Mouse (Mus musculus): ENCODE results near the gene Slc16a5. TPM values are rescaled to one million over a fixed set of nuclear protein-coding genes. Genes with fewer than 3 reads are reported as not detected.
"Not testable (repeated sequence)": the region's sequence is repeated elsewhere in the genome, so short reads cannot be mapped to it uniquely, and the experiment has no call there.

Gene Slc16a5
- polyA plus RNA-seq, 1 experiment: 8.0 TPM

DNA sequence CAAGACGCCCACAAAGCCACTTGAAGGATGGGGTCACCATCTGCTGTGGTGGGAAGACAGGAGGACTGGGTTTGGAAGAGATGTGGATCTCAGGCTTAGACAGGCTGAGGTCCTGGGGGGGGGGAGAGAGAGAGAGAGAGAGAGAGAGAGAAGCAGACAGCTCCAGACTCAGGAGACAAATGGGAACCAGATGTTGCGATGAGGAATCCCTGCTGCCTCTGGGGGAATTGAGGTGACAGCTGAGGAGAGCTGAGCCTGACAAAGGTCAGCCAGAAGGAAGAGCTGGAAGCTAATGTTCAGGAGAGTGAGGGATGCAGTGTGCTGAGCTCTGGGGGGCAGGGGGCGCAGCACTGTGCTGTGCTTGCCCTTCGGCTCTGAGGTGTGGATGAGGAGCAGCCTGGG, 4.9 kb downstream of the Slc16a5 start:
- Histone ChIP-seq H3K27me3 (ENCODE audit: control insufficient read depth, insufficient read depth, low read length) (no peaks in the 10 kb centered on the region), H3K4me1 (ENCODE audit: control insufficient read depth, insufficient read depth, insufficient read length) (no peaks in the 10 kb centered on the region; the same call in 1 of the 2 replicates), H3K4me3 (ENCODE audit: extremely low read depth, insufficient read depth, insufficient read length) (no peak overlapping the region), H3K27ac (ENCODE audit: insufficient read depth, low read length) (no peak overlapping the region), H3K36me3 (ENCODE audit: control insufficient read depth, insufficient read depth, low read length) (no peaks in the 10 kb centered on the region)
- WGBS: 82% methylated on average over 4 of the region's 4 CpGs
- no peak for TF ChIP-seq CTCF (IDR thresholded peaks at IDR 0.05; ENCODE audit: extremely low read depth, insufficient read depth, insufficient read length, insufficient replicate concordance)
- no peak for TF ChIP-seq POLR2A (IDR thresholded peaks at IDR 0.05; ENCODE audit: low read depth, low read length)
- no peak for DNase-seq (ENCODE audit: low read depth in 1 of 2, low spot score in 2 of 2)

- no peaks in the 10 kb centered on the region for H3K36me3 ChIP-seq (ENCODE audit: control insufficient read depth, insufficient read depth, low read length)
- H3K27me3 ChIP-seq (ENCODE audit: control insufficient read depth, insufficient read depth, low read length): no peaks in the 10 kb centered on the region
- WGBS: 68% methylated on average over 7 of the region's 7 CpGs
- H3K4me1 ChIP-seq (ENCODE audit: control insufficient read depth, insufficient read depth, insufficient read length): peaks cover 4% of the 10 kb centered on the region; the same call in 1 of the 2 replicates
- no peak overlapping the region for H3K4me3 ChIP-seq (ENCODE audit: extremely low read depth, insufficient read depth, insufficient read length)
- TF ChIP-seq POLR2A (IDR thresholded peaks at IDR 0.05; ENCODE audit: low read depth, low read length): no peak
- no peak for TF ChIP-seq CTCF (IDR thresholded peaks at IDR 0.05; ENCODE audit: extremely low read depth, insufficient read depth, insufficient read length, insufficient replicate concordance)
- no peak overlapping the region for H3K27ac ChIP-seq (ENCODE audit: insufficient read depth, low read length)
- DNase-seq (ENCODE audit: low read depth in 1 of 2, low spot score in 2 of 2): no peak
Measured at GRCm38 (mm10) chr11:115472183-115472582, 9.9 kb downstream of the Slc16a5 start.

- peak; percentile 80 to 89 for DNase-seq (ENCODE audit: low read depth in 1 of 2, low spot score in 2 of 2)
- 20% methylated on average over 15 of the region's 15 CpGs for WGBS
- no peaks in the 10 kb centered on the region for H3K27me3 ChIP-seq (ENCODE audit: control insufficient read depth, insufficient read depth, low read length)
- H3K36me3 ChIP-seq (ENCODE audit: control insufficient read depth, insufficient read depth, low read length): no peaks in the 10 kb centered on the region
- TF ChIP-seq POLR2A (IDR thresholded peaks at IDR 0.05; ENCODE audit: low read depth, low read length): no peak
- TF ChIP-seq CTCF (IDR thresholded peaks at IDR 0.05; ENCODE audit: extremely low read depth, insufficient read depth, insufficient read length, insufficient replicate concordance): peak; percentile 87; the same call in 1 of the 2 replicates
- no peak overlapping the region for H3K27ac ChIP-seq (ENCODE audit: insufficient read depth, low read length)
- H3K4me3 ChIP-seq (ENCODE audit: extremely low read depth, insufficient read depth, insufficient read length): no peak overlapping the region
- H3K4me1 ChIP-seq (ENCODE audit: control insufficient read depth, insufficient read depth, insufficient read length): peaks cover 7% of the 10 kb centered on the region; the same call in 1 of the 2 replicates
Measured at GRCm38 (mm10) chr11:115473626-115474275, 11.5 kb downstream of the Slc16a5 start.

- Histone ChIP-seq H3K36me3 (ENCODE audit: control insufficient read depth, insufficient read depth, low read length) (peaks cover 4% of the 10 kb centered on the region), H3K4me3 (ENCODE audit: extremely low read depth, insufficient read depth, insufficient read length) (peak within 1 kb of the TSS; percentile 87), H3K27ac (ENCODE audit: insufficient read depth, low read length) (peak within 1 kb of the TSS; percentile 88), H3K4me1 (ENCODE audit: control insufficient read depth, insufficient read depth, insufficient read length) (peaks cover 10% of the 10 kb centered on the region; the same call in 1 of the 2 replicates), H3K27me3 (ENCODE audit: control insufficient read depth, insufficient read depth, low read length) (no peaks in the 10 kb centered on the region)
- TF ChIP-seq CTCF (IDR thresholded peaks at IDR 0.05; ENCODE audit: extremely low read depth, insufficient read depth, insufficient read length, insufficient replicate concordance): no peak
- peak; percentile 30 for TF ChIP-seq POLR2A (IDR thresholded peaks at IDR 0.05; ENCODE audit: low read depth, low read length)
- peak; percentile 79 to 91 for DNase-seq (ENCODE audit: low read depth in 1 of 2, low spot score in 2 of 2)
- WGBS: 3% methylated on average over 26 of the region's 26 CpGs
Measured at GRCm38 (mm10) chr11:115475025-115475757, 12.9 kb downstream of the Slc16a5 start, which contains the start of gene Armc7. Armc7 (plus strand) TSS chr11:115475667.

DNA sequence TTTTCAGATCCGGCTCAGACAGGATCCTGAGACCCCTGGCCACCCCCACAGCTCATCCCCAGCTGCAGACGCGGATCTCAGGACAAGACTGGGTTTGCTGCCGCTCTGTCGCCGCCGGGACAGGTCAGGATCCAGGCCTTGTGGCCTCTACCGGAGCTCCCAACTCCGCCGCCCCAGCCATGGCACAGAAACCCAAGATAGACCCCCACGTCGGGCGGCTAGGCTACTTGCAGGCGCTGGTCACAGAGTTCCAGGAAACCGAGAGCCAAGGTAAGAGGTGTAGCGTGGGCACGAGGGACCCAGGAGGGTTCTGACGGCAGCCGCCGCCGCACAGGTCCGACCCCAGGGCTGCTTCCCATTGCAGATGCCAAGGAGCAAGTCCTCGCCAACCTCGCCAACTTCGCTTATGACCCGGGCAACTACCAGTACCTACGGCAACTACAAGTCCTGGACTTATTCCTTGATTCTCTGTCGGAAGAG, 13.5 kb downstream of the Slc16a5 start:
- H3K27me3 ChIP-seq (ENCODE audit: control insufficient read depth, insufficient read depth, low read length): no peaks in the 10 kb centered on the region

GRCm38 (mm10) chr11:115476630-115477029, 14.4 kb downstream of the Slc16a5 start:
- not testable (repeated sequence) for H3K4me1 ChIP-seq (ENCODE audit: control insufficient read depth, insufficient read depth, insufficient read length)
- peak overlapping the region; percentile 76 for H3K27ac ChIP-seq (ENCODE audit: insufficient read depth, low read length)

More for the DNA sequence above, 13.5 kb downstream of the Slc16a5 start:
- H3K4me3 ChIP-seq (ENCODE audit: extremely low read depth, insufficient read depth, insufficient read length): peak overlapping the region; percentile 87
- under 1% methylated on average over 28 of the region's 28 CpGs for WGBS
- peak overlapping the region; percentile 87 for H3K27ac ChIP-seq (ENCODE audit: insufficient read depth, low read length)
- TF ChIP-seq POLR2A (IDR thresholded peaks at IDR 0.05; ENCODE audit: low read depth, low read length) (no peak), CTCF (IDR thresholded peaks at IDR 0.05; ENCODE audit: extremely low read depth, insufficient read depth, insufficient read length, insufficient replicate concordance) (no peak)
- peaks cover 10% of the 10 kb centered on the region; the same call in 1 of the 2 replicates for H3K4me1 ChIP-seq (ENCODE audit: control insufficient read depth, insufficient read depth, insufficient read length)
- no peak for DNase-seq (ENCODE audit: low read depth in 1 of 2, low spot score in 2 of 2)
- peaks cover 4% of the 10 kb centered on the region for H3K36me3 ChIP-seq (ENCODE audit: control insufficient read depth, insufficient read depth, low read length)

DNA sequence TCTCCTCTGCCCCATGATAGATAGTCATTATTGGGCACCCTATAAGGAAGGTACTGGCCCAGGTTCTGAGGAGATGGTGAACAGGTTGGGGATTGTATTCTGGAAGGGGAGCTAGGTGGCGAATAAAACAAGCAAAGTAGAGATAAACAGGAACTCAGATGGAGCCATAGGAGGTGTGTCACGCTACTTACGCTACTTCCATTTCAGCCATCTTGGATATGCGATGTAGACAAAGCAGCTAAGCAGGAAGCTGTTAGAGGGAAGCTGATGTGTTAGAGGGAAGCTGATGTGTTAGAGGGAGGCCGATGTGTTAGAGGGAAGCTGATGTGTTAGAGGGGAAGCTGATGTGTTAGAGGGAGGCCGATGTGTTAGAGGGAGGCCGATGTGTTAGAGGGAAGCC, 15.1 kb downstream of the Slc16a5 start:
- H3K4me3 ChIP-seq (ENCODE audit: extremely low read depth, insufficient read depth, insufficient read length): peak overlapping the region; percentile 87; the same call in 1 of the 2 replicates
- 41% methylated on average over 7 of the region's 7 CpGs for WGBS
- H3K4me1 ChIP-seq (ENCODE audit: control insufficient read depth, insufficient read depth, insufficient read length): not testable (repeated sequence)

More at GRCm38 (mm10) chr11:115476630-115477029, 14.4 kb downstream of the Slc16a5 start:
- peak overlapping the region; percentile 87 for H3K4me3 ChIP-seq (ENCODE audit: extremely low read depth, insufficient read depth, insufficient read length)
- DNase-seq (ENCODE audit: low read depth in 1 of 2, low spot score in 2 of 2); H3K36me3 ChIP-seq (ENCODE audit: control insufficient read depth, insufficient read depth, low read length); H3K27me3 ChIP-seq (ENCODE audit: control insufficient read depth, insufficient read depth, low read length): not testable (repeated sequence)
- WGBS: 71% methylated on average over 4 of the region's 4 CpGs

More for the DNA sequence above, 15.1 kb downstream of the Slc16a5 start:
- H3K36me3 ChIP-seq (ENCODE audit: control insufficient read depth, insufficient read depth, low read length); DNase-seq (ENCODE audit: low read depth in 1 of 2, low spot score in 2 of 2); H3K27me3 ChIP-seq (ENCODE audit: control insufficient read depth, insufficient read depth, low read length): not testable (repeated sequence)
- peak overlapping the region; percentile 76 for H3K27ac ChIP-seq (ENCODE audit: insufficient read depth, low read length)

Measured in spleen, adult 2 months (tissue).